Mouse (Mus musculus): Measurements from ENCODE around the gene Mnt. TPM values are rescaled to one million over a fixed set of nuclear protein-coding genes. Genes with fewer than 3 reads are reported as not detected.

The Mnt gene
- polyA plus RNA-seq, 1 experiment from 2014 or later: 7.3 TPM

DNA sequence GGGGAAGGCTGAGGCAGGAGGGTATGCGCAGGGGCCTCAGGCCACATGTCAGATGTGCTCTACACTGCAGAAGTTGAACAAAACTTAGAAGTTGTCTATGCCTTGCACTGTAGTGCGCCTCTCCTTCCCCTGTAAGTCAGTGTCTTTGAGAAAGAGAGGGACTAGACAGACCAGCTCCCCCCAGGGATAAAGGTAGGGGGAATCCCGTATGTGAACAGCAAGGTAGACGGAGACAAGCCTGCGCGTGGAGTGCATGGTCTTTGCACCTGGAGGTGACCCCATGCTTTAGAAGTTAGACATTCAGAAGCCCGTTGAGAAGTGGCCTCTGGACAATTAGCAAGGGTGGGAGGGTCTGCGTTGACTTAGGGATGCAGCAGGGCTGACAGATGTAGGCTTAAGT is 10.0 kb downstream of the Mnt start:
- no peaks in the 10 kb centered on the region for H3K9me3 ChIP-seq (replicated peaks)
- no peak for ATAC-seq (ENCODE audit: low FRiP score)
- H3K4me2 ChIP-seq: no peak overlapping the region
- peaks cover 41% of the 10 kb centered on the region for H3K4me1 ChIP-seq
- H3K27me3 ChIP-seq (replicated peaks): no peaks in the 10 kb centered on the region
- H3K36me3 ChIP-seq: peaks cover 28% of the 10 kb centered on the region
- no peak overlapping the region for H3K4me3 ChIP-seq (replicated peaks)
- no peak overlapping the region for H3K9ac ChIP-seq (replicated peaks)
- WGBS: 93% methylated on average over 8 of the region's 8 CpGs
- 0 out of 2 replicates have a peak overlapping the region, but pooled peaks have one; percentile 13 for H3K27ac ChIP-seq (replicated peaks)

DNA sequence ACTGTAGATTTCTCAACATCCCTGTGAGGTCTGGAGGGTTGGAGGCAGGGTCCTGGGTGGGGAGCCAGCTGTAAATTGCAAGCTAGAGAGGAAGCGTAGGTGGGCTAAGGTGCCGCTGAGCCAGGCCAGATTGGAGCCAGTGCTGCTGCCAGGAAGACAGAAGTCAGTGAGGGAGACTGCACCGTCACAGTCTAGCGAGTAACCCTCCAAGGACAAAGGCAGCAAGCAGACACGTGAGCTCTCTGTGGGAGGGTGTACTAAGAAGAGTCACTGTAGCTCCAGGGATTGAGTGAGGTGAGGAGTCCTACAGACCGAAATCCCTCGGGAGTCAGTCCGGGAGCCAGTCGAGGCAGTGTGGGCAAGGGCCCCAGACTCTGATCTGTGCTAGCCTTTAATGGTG is 10.6 kb downstream of the Mnt start:
- Histone ChIP-seq H3K4me1 (peaks cover 35% of the 10 kb centered on the region), H3K9ac (replicated peaks) (no peak overlapping the region), H3K27ac (replicated peaks) (0 out of 2 replicates have a peak overlapping the region, but pooled peaks have one; percentile 13), H3K36me3 (peaks cover 32% of the 10 kb centered on the region), H3K4me3 (replicated peaks) (no peak overlapping the region), H3K27me3 (replicated peaks) (no peaks in the 10 kb centered on the region), H3K9me3 (replicated peaks) (no peaks in the 10 kb centered on the region), H3K4me2 (no peak overlapping the region)
- ATAC-seq (ENCODE audit: low FRiP score): no peak
- WGBS: 80% methylated on average over 9 of the region's 9 CpGs

DNA sequence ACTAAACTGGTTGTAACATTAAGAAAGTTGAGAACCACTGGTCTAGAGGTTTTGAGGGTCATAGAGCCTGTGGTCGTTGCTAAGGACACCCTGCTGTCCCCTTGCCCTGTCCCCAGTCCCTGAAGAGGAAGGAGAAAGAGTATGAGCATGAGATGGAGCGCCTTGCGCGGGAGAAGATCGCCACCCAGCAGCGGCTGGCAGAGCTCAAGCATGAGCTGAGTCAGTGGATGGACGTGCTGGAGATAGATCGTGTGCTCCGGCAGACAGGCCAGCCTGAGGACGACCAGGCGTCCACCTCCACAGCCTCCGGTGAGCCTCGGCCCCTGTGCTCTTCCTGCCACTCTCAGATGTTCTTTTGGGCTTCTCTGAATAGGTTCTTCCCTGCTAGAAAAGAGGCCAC is 11.3 kb downstream of the Mnt start:
- no peak overlapping the region for H3K27ac ChIP-seq (replicated peaks)

DNA sequence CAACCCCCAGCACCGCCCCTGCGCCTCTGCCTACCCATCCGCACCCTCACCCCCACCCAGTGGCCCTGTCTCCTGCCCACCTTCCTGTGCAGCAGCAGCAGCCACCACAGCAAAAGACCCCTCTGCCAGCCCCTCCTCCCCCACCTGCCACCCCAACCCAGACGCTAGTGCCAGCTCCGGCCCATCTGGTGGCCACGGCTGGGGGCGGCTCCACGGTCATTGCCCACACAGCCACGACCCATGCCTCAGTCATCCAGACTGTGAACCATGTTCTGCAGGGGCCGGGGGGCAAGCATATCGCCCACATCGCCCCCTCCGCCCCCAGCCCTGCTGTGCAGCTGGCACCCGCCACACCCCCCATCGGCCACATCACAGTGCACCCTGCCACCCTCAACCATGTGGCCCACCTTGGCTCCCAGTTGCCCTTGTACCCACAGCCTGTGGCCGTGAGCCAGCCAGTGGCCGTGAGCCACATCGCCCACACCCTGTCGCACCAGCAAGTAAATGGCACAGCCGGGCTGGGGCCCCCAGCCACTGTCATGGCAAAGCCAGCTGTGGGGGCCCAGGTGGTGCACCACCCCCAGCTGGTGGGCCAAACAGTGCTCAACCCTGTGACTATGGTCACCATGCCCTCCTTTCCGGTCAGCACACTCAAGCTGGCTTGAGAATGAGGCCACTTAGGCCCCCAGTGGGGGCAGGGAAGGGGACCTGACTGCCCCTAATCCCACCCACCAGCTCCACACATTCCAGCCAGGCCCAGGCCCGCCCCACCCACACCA is 12.1 kb downstream of the Mnt start:
- peaks cover 32% of the 10 kb centered on the region for H3K36me3 ChIP-seq
- no peak for ATAC-seq (ENCODE audit: low FRiP score)
- no peak overlapping the region for H3K4me3 ChIP-seq (replicated peaks)
- WGBS: 85% methylated on average over 22 of the region's 22 CpGs
- H3K9me3 ChIP-seq (replicated peaks): no peaks in the 10 kb centered on the region
- H3K9ac ChIP-seq (replicated peaks): no peak overlapping the region
- no peaks in the 10 kb centered on the region for H3K27me3 ChIP-seq (replicated peaks)
- no peak overlapping the region for H3K27ac ChIP-seq (replicated peaks)
- peaks cover 25% of the 10 kb centered on the region for H3K4me1 ChIP-seq
- H3K4me2 ChIP-seq: no peak overlapping the region

More for the DNA sequence above, 11.3 kb downstream of the Mnt start:
- H3K4me1 ChIP-seq: peaks cover 30% of the 10 kb centered on the region
- H3K27me3 ChIP-seq (replicated peaks): no peaks in the 10 kb centered on the region
- H3K36me3 ChIP-seq: peaks cover 32% of the 10 kb centered on the region
- no peak overlapping the region for H3K4me2 ChIP-seq
- no peak overlapping the region for H3K9ac ChIP-seq (replicated peaks)
- H3K4me3 ChIP-seq (replicated peaks): no peak overlapping the region
- H3K9me3 ChIP-seq (replicated peaks): no peaks in the 10 kb centered on the region
- ATAC-seq (ENCODE audit: low FRiP score): no peak
- 85% methylated on average over 13 of the region's 13 CpGs for WGBS

DNA sequence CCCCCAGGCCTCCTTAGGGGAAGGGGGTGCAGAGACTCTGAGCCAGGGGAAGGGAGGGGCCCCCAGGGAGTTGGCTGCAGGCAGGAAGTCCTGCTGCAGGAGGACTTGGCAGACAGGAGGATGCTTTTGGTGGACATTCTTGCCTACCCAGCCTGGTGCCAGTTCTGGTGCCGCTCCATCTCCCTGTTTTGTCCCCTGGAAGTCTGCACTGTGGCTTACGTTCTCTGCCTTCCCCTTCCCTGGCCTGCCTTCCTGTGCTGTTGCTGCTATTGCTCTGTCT is 12.7 kb downstream of the Mnt start:
- no peak overlapping the region for H3K27ac ChIP-seq (replicated peaks)
- WGBS: 87% methylated on average over 2 of the region's 2 CpGs
- ATAC-seq (ENCODE audit: low FRiP score): no peak

DNA sequence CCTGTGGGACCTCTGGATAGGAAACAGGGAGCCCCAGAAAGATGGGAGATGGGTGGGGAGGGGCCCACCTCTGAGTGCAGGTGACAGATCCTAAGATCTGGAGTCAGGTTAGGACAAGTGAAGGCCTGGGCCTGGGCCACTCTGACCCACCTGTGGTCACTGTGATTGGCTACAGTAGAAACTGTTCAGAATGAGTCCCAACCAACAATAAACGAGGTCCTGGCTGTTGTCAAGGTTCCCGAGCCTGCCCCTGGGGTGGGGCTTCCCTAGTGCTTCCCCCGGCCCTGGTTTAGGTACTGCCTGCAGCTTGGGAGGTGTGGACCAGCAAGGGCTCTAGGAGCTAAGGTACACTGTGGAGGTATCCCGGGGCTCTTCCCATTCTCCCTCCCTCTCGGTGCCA is 13.0 kb downstream of the Mnt start:
- Histone ChIP-seq H3K27me3 (replicated peaks) (no peaks in the 10 kb centered on the region), H3K9ac (replicated peaks) (no peak overlapping the region), H3K4me2 (no peak overlapping the region), H3K4me3 (replicated peaks) (no peak overlapping the region), H3K4me1 (peaks cover 26% of the 10 kb centered on the region), H3K27ac (replicated peaks) (no peak overlapping the region), H3K36me3 (peaks cover 32% of the 10 kb centered on the region), H3K9me3 (replicated peaks) (no peaks in the 10 kb centered on the region)
- 62% methylated on average over 5 of the region's 5 CpGs for WGBS
- ATAC-seq (ENCODE audit: low FRiP score): no peak

More for the DNA sequence above, 12.7 kb downstream of the Mnt start:
- Histone ChIP-seq H3K36me3 (peaks cover 32% of the 10 kb centered on the region), H3K9me3 (replicated peaks) (no peaks in the 10 kb centered on the region), H3K4me2 (no peak overlapping the region), H3K4me3 (replicated peaks) (no peak overlapping the region), H3K27me3 (replicated peaks) (no peaks in the 10 kb centered on the region), H3K4me1 (peaks cover 28% of the 10 kb centered on the region), H3K9ac (replicated peaks) (no peak overlapping the region)

DNA sequence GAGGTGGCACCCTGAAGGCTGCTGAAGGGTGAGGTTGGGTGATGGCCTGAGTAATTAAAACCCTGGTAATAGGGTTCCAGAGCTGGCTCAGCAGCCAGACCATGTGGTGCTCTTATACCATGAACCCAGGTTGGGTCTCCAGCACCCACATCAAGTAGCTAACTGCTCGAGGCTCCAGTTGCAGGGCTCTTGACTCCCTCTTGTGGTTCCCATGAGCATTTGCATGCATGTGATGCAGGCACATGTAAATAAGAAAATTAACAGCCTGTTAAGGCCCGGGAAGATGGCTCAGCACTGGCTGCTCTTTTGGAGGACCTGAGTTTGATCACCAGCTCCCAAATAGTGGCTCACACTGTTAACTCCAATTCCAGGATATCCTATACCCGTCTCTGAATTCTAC is 15.1 kb downstream of the Mnt start:
- ATAC-seq (ENCODE audit: low FRiP score): no peak
- no peak overlapping the region for H3K4me3 ChIP-seq (replicated peaks)
- H3K4me1 ChIP-seq: peaks cover 18% of the 10 kb centered on the region
- H3K27me3 ChIP-seq (replicated peaks): no peaks in the 10 kb centered on the region
- H3K9ac ChIP-seq (replicated peaks): no peak overlapping the region
- no peak overlapping the region for H3K4me2 ChIP-seq
- H3K36me3 ChIP-seq: peaks cover 46% of the 10 kb centered on the region
- WGBS: 76% methylated on average over 3 of the region's 3 CpGs
- H3K9me3 ChIP-seq (replicated peaks): no peaks in the 10 kb centered on the region
- no peak overlapping the region for H3K27ac ChIP-seq (replicated peaks)

DNA sequence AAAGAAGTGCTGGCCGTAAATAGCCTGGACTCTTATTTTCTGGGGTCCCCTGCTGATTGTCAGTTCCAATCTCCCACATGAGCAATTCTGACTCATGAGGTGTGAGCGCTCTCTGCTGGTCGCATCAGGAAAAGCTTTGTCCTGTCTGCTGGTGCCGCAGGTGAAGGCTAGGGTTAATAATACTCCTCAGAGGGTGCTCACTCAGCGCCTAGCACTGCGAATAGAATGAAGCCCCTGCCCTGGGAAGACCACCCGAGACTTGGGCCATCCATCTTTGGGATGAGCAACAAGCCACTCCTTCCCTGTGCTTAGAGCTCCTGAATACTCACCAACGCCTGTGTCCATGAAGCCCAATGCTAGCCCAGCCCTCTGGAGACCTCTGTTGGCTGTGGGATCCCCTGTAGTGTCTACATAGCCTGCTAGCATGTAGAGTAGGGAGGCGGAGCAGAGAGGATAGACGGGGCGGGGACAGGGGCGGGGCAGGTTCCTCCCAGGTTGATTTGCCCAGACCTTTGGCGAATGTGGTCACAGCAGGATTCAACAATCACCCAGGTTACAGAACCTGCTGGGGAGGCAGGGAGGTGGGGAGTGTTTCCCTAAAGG is 17.3 kb downstream of the Mnt start:
- 3% methylated on average over 13 of the region's 13 CpGs for WGBS
- no peak overlapping the region for H3K9ac ChIP-seq (replicated peaks)
- H3K4me2 ChIP-seq: no peak overlapping the region

DNA sequence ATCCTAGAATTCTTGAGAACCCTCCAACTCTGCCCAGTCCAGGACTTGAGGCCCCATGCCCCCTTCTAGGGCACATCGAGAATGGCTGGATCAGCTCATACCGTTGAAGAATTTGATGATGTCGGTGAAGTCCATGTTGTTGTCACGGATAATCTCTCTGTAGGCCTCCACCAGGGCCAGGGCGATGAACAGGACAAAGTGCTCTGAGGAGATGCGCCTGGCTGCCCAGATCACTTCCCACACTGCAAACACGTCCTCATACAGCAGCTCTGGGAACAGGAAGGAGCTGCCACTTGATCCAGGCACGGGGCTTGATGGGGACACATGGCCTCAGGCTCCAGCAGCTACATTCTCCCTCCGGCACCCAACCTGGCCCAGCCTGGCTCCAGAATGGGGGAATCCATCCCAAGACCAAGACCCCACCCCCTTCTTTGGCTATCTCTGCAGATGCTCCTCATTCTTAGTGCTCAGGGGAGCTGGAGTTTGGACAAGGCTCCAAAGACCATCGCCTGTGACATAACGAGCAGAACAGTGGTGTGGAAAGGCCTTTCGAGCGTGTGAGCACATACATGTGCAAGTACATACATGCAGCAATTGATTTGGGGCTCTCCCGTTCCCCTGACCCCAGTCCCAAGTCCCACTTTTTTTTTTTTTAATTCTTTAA is 20.4 kb downstream of the Mnt start:
- Histone ChIP-seq H3K4me2 (no peak overlapping the region), H3K4me1 (peaks cover 9% of the 10 kb centered on the region), H3K27ac (replicated peaks) (no peak overlapping the region), H3K9me3 (replicated peaks) (no peaks in the 10 kb centered on the region), H3K27me3 (replicated peaks) (no peaks in the 10 kb centered on the region), H3K9ac (replicated peaks) (no peak overlapping the region), H3K36me3 (peaks cover 49% of the 10 kb centered on the region), H3K4me3 (replicated peaks) (no peak overlapping the region)
- 90% methylated on average over 14 of the region's 14 CpGs for whole genome bisulfite sequencing
- no peak for ATAC-seq (ENCODE audit: low FRiP score)

More for the DNA sequence above, 17.3 kb downstream of the Mnt start:
- Histone ChIP-seq H3K27ac (replicated peaks) (no peak overlapping the region; the same call in 1 of the 2 replicates), H3K4me3 (replicated peaks) (no peak overlapping the region), H3K27me3 (replicated peaks) (no peaks in the 10 kb centered on the region), H3K4me1 (peaks cover 16% of the 10 kb centered on the region), H3K36me3 (peaks cover 52% of the 10 kb centered on the region), H3K9me3 (replicated peaks) (no peaks in the 10 kb centered on the region)
- peak; percentile 56 for ATAC-seq (ENCODE audit: low FRiP score)

DNA sequence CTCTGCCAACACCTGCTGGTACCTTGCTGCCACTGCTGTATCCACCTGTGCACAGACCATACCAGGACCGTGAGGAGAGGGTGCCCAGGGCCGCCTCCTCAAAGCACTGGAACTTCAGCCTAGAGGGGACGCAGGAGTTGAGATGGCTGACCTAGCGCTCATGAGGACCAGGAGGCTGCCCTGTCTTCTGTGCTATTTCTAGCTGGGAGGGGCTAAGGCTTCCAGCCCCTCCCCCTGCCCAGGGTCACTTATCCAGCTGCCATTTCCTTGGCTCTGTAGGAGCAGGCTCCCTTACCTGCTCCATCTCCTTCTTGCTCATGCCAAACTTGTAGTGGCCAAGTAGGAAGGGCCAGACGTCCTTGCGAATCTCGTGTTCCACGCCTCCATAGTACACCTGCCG is 27.0 kb downstream of the Mnt start:
- H3K36me3 ChIP-seq: peaks cover 65% of the 10 kb centered on the region

DNA sequence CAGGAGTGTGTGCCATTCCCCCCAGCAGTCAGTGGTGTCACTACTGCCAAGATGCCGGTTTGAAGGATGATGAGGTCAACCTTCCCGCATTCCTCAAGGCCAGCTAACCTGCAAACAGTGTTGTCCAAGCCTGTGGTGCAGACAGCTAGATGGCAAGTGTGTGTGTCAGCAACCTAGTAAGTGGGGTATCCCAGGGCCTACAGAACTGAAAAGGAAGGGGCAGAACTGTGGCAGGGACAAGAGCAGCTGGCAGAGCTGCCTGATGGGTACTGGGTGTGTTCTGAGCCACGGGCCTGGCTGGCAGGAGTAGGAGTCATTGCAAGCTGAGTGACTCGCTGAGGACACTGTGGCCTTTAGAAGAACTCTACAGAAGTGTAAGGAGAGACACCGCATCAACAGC is 31.4 kb downstream of the Mnt start:
- ATAC-seq (ENCODE audit: low FRiP score): no peak
- Histone ChIP-seq H3K9me3 (replicated peaks) (no peaks in the 10 kb centered on the region), H3K4me1 (no peaks in the 10 kb centered on the region; the same call in 1 of the 2 replicates), H3K9ac (replicated peaks) (no peak overlapping the region), H3K27ac (replicated peaks) (no peak overlapping the region), H3K27me3 (replicated peaks) (no peaks in the 10 kb centered on the region), H3K36me3 (peaks cover 77% of the 10 kb centered on the region), H3K4me2 (no peak overlapping the region), H3K4me3 (replicated peaks) (no peak overlapping the region)
- 88% methylated on average over 5 of the region's 5 CpGs for WGBS

More for the DNA sequence above, 27.0 kb downstream of the Mnt start:
- no peaks in the 10 kb centered on the region for H3K4me1 ChIP-seq
- H3K4me3 ChIP-seq (replicated peaks): no peak overlapping the region
- H3K9ac ChIP-seq (replicated peaks): no peak overlapping the region
- no peak overlapping the region for H3K27ac ChIP-seq (replicated peaks)
- H3K4me2 ChIP-seq: no peak overlapping the region
- ATAC-seq (ENCODE audit: low FRiP score): no peak
- H3K27me3 ChIP-seq (replicated peaks): no peaks in the 10 kb centered on the region
- 90% methylated on average over 9 of the region's 9 CpGs for WGBS
- no peaks in the 10 kb centered on the region for H3K9me3 ChIP-seq (replicated peaks)

DNA sequence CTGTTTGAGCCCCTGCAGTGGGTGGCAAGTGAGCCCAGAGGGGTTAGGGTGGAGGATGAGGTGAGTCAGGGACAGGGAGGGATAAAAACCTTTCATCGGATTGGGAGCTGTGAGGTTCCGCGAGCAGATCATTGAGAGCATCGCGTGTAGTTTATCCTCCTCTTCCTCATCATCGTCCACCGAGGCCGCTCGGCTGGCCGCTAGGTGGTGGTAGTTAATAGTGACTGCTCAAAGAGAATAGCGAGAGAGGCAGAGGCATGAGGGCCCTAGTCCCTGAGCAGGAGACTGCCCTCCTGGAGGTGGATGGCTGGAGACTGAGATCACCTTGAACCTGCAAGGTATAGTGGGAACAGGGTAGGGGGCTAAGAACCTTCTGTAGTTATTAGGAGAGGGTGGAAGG is 32.8 kb downstream of the Mnt start:
- no peak overlapping the region for H3K27ac ChIP-seq (replicated peaks)
- H3K9ac ChIP-seq (replicated peaks): no peak overlapping the region
- no peaks in the 10 kb centered on the region for H3K27me3 ChIP-seq (replicated peaks)
- 28% methylated on average over 11 of the region's 11 CpGs for WGBS
- H3K9me3 ChIP-seq (replicated peaks): no peaks in the 10 kb centered on the region
- no peak overlapping the region for H3K4me3 ChIP-seq (replicated peaks)
- H3K4me1 ChIP-seq: peaks cover 5% of the 10 kb centered on the region; the same call in 1 of the 2 replicates
- H3K4me2 ChIP-seq: no peak overlapping the region
- H3K36me3 ChIP-seq: peaks cover 80% of the 10 kb centered on the region
- ATAC-seq (ENCODE audit: low FRiP score): no peak

All from neural tube, embryonic 15.5 days (tissue).